Mouse (Mus musculus): ENCODE results near the gene Fbxw2.

- TF ChIP-seq POLR2A (IDR thresholded peaks at IDR 0.05; ENCODE audit: low read depth, low read length): no peak
- TF ChIP-seq TCF12 (IDR thresholded peaks at IDR 0.05; ENCODE audit: low read depth, low read length): no peak
- TF ChIP-seq POLR2AphosphoS2 (IDR thresholded peaks at IDR 0.05; ENCODE audit: low read depth, low read length): no peak
- TF ChIP-seq EP300 (IDR thresholded peaks at IDR 0.05; ENCODE audit: low read length): no peak
- no peak for TF ChIP-seq CHD2 (IDR thresholded peaks at IDR 0.05; ENCODE audit: low read length)
- no peak for TF ChIP-seq MAZ (IDR thresholded peaks at IDR 0.05; ENCODE audit: low read depth, low read length)
- TF ChIP-seq NELFE (IDR thresholded peaks at IDR 0.05; ENCODE audit: low read depth, low read length): no peak
- TF ChIP-seq CTCF (conservative IDR thresholded peaks at IDR 0.05 in 1 of 2, IDR thresholded peaks at IDR 0.05 in 1 of 2; ENCODE audit: low read depth in 2 of 2, low read length in 2 of 2): no peak
These were observed 16.5 kb downstream of the Fbxw2 start for GRCm38 (mm10) chr2:34809568-34809967.
